Mouse (Mus musculus) CH12.LX (cell line): ENCODE results near the gene Scaf4. TPM values are rescaled to one million over a fixed set of nuclear protein-coding genes. Genes with fewer than 3 reads are reported as not detected.

Source experiments
- DNase-seq: peaks from one replicate; pipeline ENCODE4 v3.0.0-alpha.2; 2013; ENCODE audit errors: extremely low read depth
- H3K27ac ChIP-seq: 2 replicates; pipeline ENCODE4 v1.5.1; 2012; ENCODE audit warnings: low read depth, mild to moderate bottlenecking, control low read depth, moderate library complexity; ENCODE audit not compliant: insufficient read depth
- H3K27me3 ChIP-seq: replicated peaks from 2 replicates; pipeline ENCODE3; 2012; ENCODE audit warnings: inconsistent platforms
- H3K36me3 ChIP-seq, 2 experiments: replicated peaks in 1 of 2; 2 replicates each; pipeline versions ENCODE3 to v1.6.1; 2012; ENCODE audit warnings: inconsistent platforms in 1 of 2, low read length in 1 of 2, mild to moderate bottlenecking in 1 of 2, mixed read lengths in 1 of 2, moderate library complexity in 1 of 2; ENCODE audit not compliant: control insufficient read depth in 1 of 2, insufficient read depth in 1 of 2
- H3K4me1 ChIP-seq, 2 experiments: 2 replicates each; pipeline ENCODE4 v1.6.1; 2012; ENCODE audit warnings: inconsistent platforms in 1 of 2, moderate library complexity in 1 of 2; ENCODE audit not compliant: insufficient read depth in 2 of 2, control insufficient read depth in 1 of 2
- H3K4me2 ChIP-seq: 2 replicates; pipeline ENCODE4 v1.6.1; 2012; ENCODE audit warnings: low read depth, mild to moderate bottlenecking, control low read depth; ENCODE audit not compliant: poor library complexity, insufficient read depth, severe bottlenecking
- H3K4me3 ChIP-seq, 3 experiments: fragments of 150-350 bp in 1 of 3; sonication (generic) in 1 of 3; replicated peaks in 1 of 3; 2 replicates each; pipeline versions ENCODE3 to v1.5.1; 2011 to 2012; ENCODE audit warnings: low read depth in 2 of 3, low read length in 2 of 3, mild to moderate bottlenecking in 2 of 3, moderate library complexity in 2 of 3, control low read depth in 1 of 3, improper control_type of control experiment in 1 of 3, inconsistent platforms in 1 of 3, mixed read lengths in 1 of 3; ENCODE audit not compliant: poor library complexity in 1 of 3
- H3K79me2 ChIP-seq: replicated peaks from 2 replicates; pipeline ENCODE4 v1.6.1; 2012; ENCODE audit warnings: mild to moderate bottlenecking, moderate library complexity; ENCODE audit not compliant: control insufficient read depth, poor library complexity, insufficient read depth, severe bottlenecking; ENCODE audit errors: extremely low read depth
- H3K9ac ChIP-seq: 2 replicates; pipeline ENCODE4 v1.6.1; 2012; ENCODE audit warnings: low read depth, mild to moderate bottlenecking, control low read depth, moderate library complexity; ENCODE audit not compliant: insufficient read depth
- H3K9me3 ChIP-seq: replicated peaks from 2 replicates; pipeline ENCODE3; 2012; ENCODE audit warnings: low read length, inconsistent platforms, mixed read lengths
- CHD2 ChIP-seq: IDR thresholded peaks from 2 replicates; pipeline ENCODE4 v1.6.1; 2011; ENCODE audit warnings: low read length, improper control_type of control experiment
- CTCF ChIP-seq, 2 experiments: IDR thresholded peaks in 1 of 2; conservative IDR thresholded peaks in 1 of 2; 2 replicates each; pipeline ENCODE4 v1.5.1; 2011 to 2012; ENCODE audit warnings: low read depth in 2 of 2, low read length in 2 of 2, improper control_type of control experiment in 1 of 2, inconsistent platforms in 1 of 2, mild to moderate bottlenecking in 1 of 2, moderate library complexity in 1 of 2
- ETS1 ChIP-seq: conservative IDR thresholded peaks from 2 replicates; pipeline ENCODE4 v1.6.1; 2012; ENCODE audit warnings: low read depth, mild to moderate bottlenecking, inconsistent platforms, low read length, improper control_type of control experiment, moderate library complexity
- HCFC1 ChIP-seq: IDR thresholded peaks from 2 replicates; pipeline ENCODE4 v1.6.1; 2012; ENCODE audit warnings: low read depth, mild to moderate bottlenecking, inconsistent platforms, low read length, improper control_type of control experiment
- JUN ChIP-seq: IDR thresholded peaks from 2 replicates; pipeline ENCODE4 v1.6.1; 2011; ENCODE audit warnings: low read depth, mild to moderate bottlenecking, low read length, improper control_type of control experiment, moderate library complexity; ENCODE audit not compliant: insufficient read depth
- KAT2A ChIP-seq: IDR thresholded peaks from 2 replicates; pipeline ENCODE4 v1.6.1; 2012; ENCODE audit warnings: low read length, improper control_type of control experiment, inconsistent platforms; ENCODE audit not compliant: insufficient replicate concordance
- MAFK ChIP-seq: IDR thresholded peaks from 2 replicates; pipeline ENCODE4 v1.6.1; 2011; ENCODE audit warnings: low read length, improper control_type of control experiment; ENCODE audit not compliant: insufficient replicate concordance
- MAX ChIP-seq: IDR thresholded peaks from 2 replicates; pipeline ENCODE4 v1.6.1; 2011; ENCODE audit warnings: low read length, improper control_type of control experiment
- MYC ChIP-seq: IDR thresholded peaks from 2 replicates; pipeline ENCODE4 v1.6.1; 2011; ENCODE audit warnings: low read depth, mild to moderate bottlenecking, improper control_type of control experiment, low read length
- NELFE ChIP-seq: IDR thresholded peaks from 2 replicates; pipeline ENCODE4 v1.6.1; 2011; ENCODE audit warnings: low read depth, low read length, improper control_type of control experiment
- SIN3A ChIP-seq: IDR thresholded peaks from 2 replicates; pipeline ENCODE4 v1.6.1; 2012; ENCODE audit warnings: low read length, improper control_type of control experiment, inconsistent platforms
- SMC3 ChIP-seq: IDR thresholded peaks from 2 replicates; pipeline ENCODE4 v1.6.1; 2011; ENCODE audit warnings: low read depth, low read length, improper control_type of control experiment
- UBTF ChIP-seq: IDR thresholded peaks from 2 replicates; pipeline ENCODE4 v1.6.1; 2012; ENCODE audit warnings: low read depth, mild to moderate bottlenecking, inconsistent platforms, low read length, improper control_type of control experiment, moderate library complexity
- USF1 ChIP-seq: IDR thresholded peaks from 2 replicates; pipeline ENCODE4 v1.6.1; 2014; ENCODE audit warnings: low read depth, mild to moderate bottlenecking, inconsistent platforms, low read length, improper control_type of control experiment
- USF2 ChIP-seq: conservative IDR thresholded peaks from 2 replicates; pipeline ENCODE4 v1.6.1; 2011; ENCODE audit warnings: low read depth, low read length, improper control_type of control experiment
- ZKSCAN1 ChIP-seq: IDR thresholded peaks from 2 replicates; pipeline ENCODE4 v1.6.1; 2012; ENCODE audit warnings: low read depth, inconsistent platforms, low read length, improper control_type of control experiment, borderline replicate concordance
- ZMIZ1 ChIP-seq: IDR thresholded peaks from 2 replicates; pipeline ENCODE4 v1.6.1; 2012; ENCODE audit warnings: low read depth, mild to moderate bottlenecking, inconsistent platforms, low read length, improper control_type of control experiment
- dilution Hi-C: fragments of 300-500 bp; cut with MboI; formaldehyde crosslinking; loops from 2 replicates; pipeline ENCODE4 v1.14.3; 2020; ENCODE audit warnings: low sequenced_read_pairs; ENCODE audit not compliant: extremely low pct_unique_long_range_greater_than_20kb, extremely low pct_ligation_motif_present
- in situ Hi-C: fragments of 300-500 bp; cut with MboI; formaldehyde crosslinking; loops from 3 replicates; pipeline ENCODE4 v1.14.3; 2019; ENCODE audit warnings: low sequenced_read_pairs, low pct_ligation_motif_present, low pct_unique_long_range_greater_than_20kb, mixed read lengths
- polyA plus RNA-seq: library from polyadenylated mRNA; unstranded; fragments of >175 nt; gene quantifications from 2 replicates; pipeline ENCODE4 v1.2.1, GENCODE M21; 2012; ENCODE audit warnings: low read depth; ENCODE audit not compliant: insufficient read length
- total RNA-seq, 2 experiments: library from RNA; depleted of rRNA; stranded (reverse); fragments of 300-350 nt in 1 of 2; fragments of >200 nt in 1 of 2; gene quantifications; 2 replicates each; pipeline ENCODE4 v1.2.3; 2012 to 2014

Scaf4 gene
- total and polyA plus RNA-seq, 3 experiments, result 6.0 to 60.4 (median 17.5) TPM

DNA sequence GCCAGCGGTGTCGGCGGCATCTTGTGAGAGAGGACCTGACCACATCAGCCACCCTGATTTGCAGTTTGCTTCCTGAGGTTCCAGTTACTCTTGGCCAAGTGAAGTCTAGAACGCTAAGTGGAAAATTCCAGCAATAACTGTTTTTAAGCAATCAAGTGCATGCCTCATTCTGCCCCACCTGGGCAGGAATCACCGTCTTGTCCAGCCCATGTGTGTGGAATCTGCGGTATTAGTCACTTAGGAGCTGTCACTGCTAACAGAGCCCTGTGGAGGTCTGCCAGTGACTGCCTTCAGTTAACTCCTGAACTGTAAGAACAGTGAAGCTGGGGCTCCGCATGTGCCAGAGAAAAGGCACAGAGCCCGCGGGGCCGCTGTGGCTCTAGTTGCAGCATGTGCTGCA, 73.6 kb downstream of the Scaf4 start:
- no peak for TF ChIP-seq ETS1
- no peak for TF ChIP-seq CHD2
- peaks cover 5 to 14% of the 10 kb centered on the region in 2 experiments; a peak in 3 of 4 replicates for H3K4me1 ChIP-seq

DNA sequence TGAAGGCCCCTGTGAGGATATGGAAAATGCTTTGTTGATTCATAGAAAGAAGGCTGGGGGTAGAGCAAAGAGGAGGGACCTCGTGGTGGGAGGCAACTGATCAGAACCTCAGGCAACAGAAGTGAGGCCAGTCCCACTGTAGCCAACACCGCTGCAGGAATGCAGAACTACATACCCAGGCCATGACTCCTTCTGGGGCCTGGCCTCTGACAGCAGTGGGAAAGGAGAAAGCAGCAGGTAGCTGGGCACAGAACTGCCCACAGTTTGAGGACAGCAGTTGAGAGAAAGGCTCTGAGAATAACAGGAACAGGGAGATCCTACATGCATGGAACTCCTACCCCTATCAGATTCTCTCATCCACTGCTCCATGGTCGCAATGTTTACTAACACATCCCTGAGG, 75.3 kb downstream of the Scaf4 start:
- H3K27ac ChIP-seq, result no peak overlapping the region
- no peak for TF ChIP-seq SMC3
- TF ChIP-seq NELFE, result no peak
- no peak for TF ChIP-seq KAT2A
- no peak for TF ChIP-seq HCFC1
- TF ChIP-seq MAFK, result no peak
- TF ChIP-seq SIN3A, result no peak
- TF ChIP-seq ZKSCAN1, result no peak
- no peak for TF ChIP-seq MYC
- no peak for TF ChIP-seq MAX
- TF ChIP-seq UBTF, result no peak
- TF ChIP-seq USF2, result no peak
- TF ChIP-seq ZMIZ1, result no peak
- TF ChIP-seq CTCF (conservative IDR thresholded peaks at IDR 0.05 in 1 of 2, IDR thresholded peaks at IDR 0.05 in 1 of 2; ENCODE audit: low read depth in 2 of 2, low read length in 2 of 2), result no peak
- TF ChIP-seq JUN, result no peak
- TF ChIP-seq USF1, result no peak
- dilution Hi-C loops, result no loop called here
- H3K36me3 ChIP-seq, result no peaks in the 10 kb centered on the region
- no peak overlapping the region for H3K9ac ChIP-seq
- H3K27me3 ChIP-seq, result peaks cover 3% of the 10 kb centered on the region
- peaks cover 5% of the 10 kb centered on the region in 2 experiments; a peak in 3 of 4 replicates for H3K4me1 ChIP-seq
- in situ Hi-C loops, result no loop called here
- no peak for DNase-seq
- H3K4me2 ChIP-seq, result no peak overlapping the region
- no peaks in the 10 kb centered on the region for H3K9me3 ChIP-seq
- H3K4me3 ChIP-seq, result no peak overlapping the region
- no peaks in the 10 kb centered on the region for H3K79me2 ChIP-seq

More for the DNA sequence above, 73.6 kb downstream of the Scaf4 start:
- dilution Hi-C loops, result no loop called here
- H3K79me2 ChIP-seq, result no peaks in the 10 kb centered on the region
- in situ Hi-C loops, result no loop called here
- H3K36me3 ChIP-seq, result no peaks in the 10 kb centered on the region
- peaks cover 1% of the 10 kb centered on the region for H3K27me3 ChIP-seq
- no peak overlapping the region for H3K4me3 ChIP-seq
- H3K9ac ChIP-seq, result no peak overlapping the region
- no peak overlapping the region for H3K27ac ChIP-seq
- H3K9me3 ChIP-seq, result no peaks in the 10 kb centered on the region
- DNase-seq, result no peak
- H3K4me2 ChIP-seq, result no peak overlapping the region
